ENCODE assay signal across 8 mouse cellular contexts in genomic region chr12:28700561-28701025, GRCm38 (mm10). TPM values are rescaled to one million over a fixed set of nuclear protein-coding genes. Genes with fewer than 3 reads are reported as not detected.
DNase-seq lines count a peak whose midpoint lies in the region; ATAC-seq lines count a peak whose summit lies in the region.

No protein-coding gene starts in this region.

- H3K27me3 ChIP-seq in embryonic facial prominence, embryonic 14.5 days (replicated peaks; ENCODE audit: control insufficient read depth, insufficient read depth, low read length) = no peaks in the 10 kb centered on the region
- H3K27me3 ChIP-seq in heart, embryonic 13.5 days (replicated peaks) = 0 out of 2 replicates have a peak, but pooled peaks cover 2% of the 10 kb centered on the region
- no peaks in the 10 kb centered on the region for H3K27me3 ChIP-seq in midbrain, embryonic 16.5 days (ENCODE audit: control insufficient read depth, insufficient read depth, low read depth, low read length)

- no peaks in the 10 kb centered on the region for H3K4me1 ChIP-seq in embryonic facial prominence, embryonic 14.5 days (ENCODE audit: control insufficient read depth, insufficient read depth, low read length)
- H3K4me1 ChIP-seq in heart, embryonic 13.5 days = peaks cover 15% of the 10 kb centered on the region
- H3K4me1 ChIP-seq in midbrain, embryonic 16.5 days (ENCODE audit: control insufficient read depth, insufficient read depth, low read length) = peaks cover 25% of the 10 kb centered on the region

- peak; percentile 87 for DNase-seq in 416B (ENCODE audit: low read depth)
- peak; percentile 86 for DNase-seq in adrenal gland, adult 2 months
- no peak for DNase-seq in embryonic facial prominence, embryonic 14.5 days (ENCODE audit: low spot score)
- peak; percentile 70 to 84 for DNase-seq in kidney, postnatal 36 days
- DNase-seq in embryo, embryonic 10.5 days (ENCODE audit: low spot score) = no peak

- 76% methylated on average over 19 of the region's 19 CpGs for WGBS in embryonic facial prominence, embryonic 14.5 days
- 38% methylated on average over 19 of the region's 19 CpGs for WGBS in heart, embryonic 13.5 days
- 60% methylated on average over 19 of the region's 19 CpGs for WGBS in midbrain, embryonic 16.5 days

- H3K9ac ChIP-seq in embryonic facial prominence, embryonic 14.5 days (ENCODE audit: low read depth, low read length) = no peak overlapping the region
- peak overlapping the region; percentile 26; the same call in 1 of the 2 replicates for H3K9ac ChIP-seq in heart, embryonic 13.5 days
- peak overlapping the region; percentile 54 for H3K9ac ChIP-seq in midbrain, embryonic 16.5 days (ENCODE audit: low read depth, low read length)

- H3K36me3 ChIP-seq in embryonic facial prominence, embryonic 14.5 days (ENCODE audit: control insufficient read depth, insufficient read depth, low read length) = peaks cover 19% of the 10 kb centered on the region; the same call in 1 of the 2 replicates
- peaks cover 29% of the 10 kb centered on the region for H3K36me3 ChIP-seq in heart, embryonic 13.5 days
- H3K36me3 ChIP-seq in midbrain, embryonic 16.5 days (ENCODE audit: control insufficient read depth, insufficient read depth, low read length) = no peaks in the 10 kb centered on the region

- peak overlapping the region; percentile 57; the same call in 1 of the 2 replicates for H3K27ac ChIP-seq in embryonic facial prominence, embryonic 14.5 days (replicated peaks; ENCODE audit: low read depth, low read length)
- H3K27ac ChIP-seq in heart, embryonic 13.5 days (replicated peaks) = peak overlapping the region; percentile 77
- H3K27ac ChIP-seq in midbrain, embryonic 16.5 days (ENCODE audit: low read length) = peak overlapping the region; percentile 92

- no peak overlapping the region for H3K4me3 ChIP-seq in embryonic facial prominence, embryonic 14.5 days (ENCODE audit: low read depth, low read length)
- H3K4me3 ChIP-seq in heart, embryonic 13.5 days = no peak overlapping the region
- no peak overlapping the region for H3K4me3 ChIP-seq in midbrain, embryonic 16.5 days (ENCODE audit: low read depth, low read length)

- H3K9me3 ChIP-seq in embryonic facial prominence, embryonic 14.5 days (ENCODE audit: control insufficient read depth, low read length) = no peaks in the 10 kb centered on the region
- H3K9me3 ChIP-seq in heart, embryonic 13.5 days = no peaks in the 10 kb centered on the region
- H3K9me3 ChIP-seq in midbrain, embryonic 16.5 days (replicated peaks; ENCODE audit: control insufficient read depth, low read length, poor library complexity, severe bottlenecking) = no peaks in the 10 kb centered on the region

- no peak overlapping the region for H3K4me2 ChIP-seq in embryonic facial prominence, embryonic 14.5 days (ENCODE audit: low read depth, low read length)
- peak overlapping the region; percentile 24; the same call in 1 of the 2 replicates for H3K4me2 ChIP-seq in heart, embryonic 13.5 days
- no peak overlapping the region for H3K4me2 ChIP-seq in midbrain, embryonic 16.5 days (ENCODE audit: low read length)

- ATAC-seq in embryonic facial prominence, embryonic 14.5 days (ENCODE audit: low read depth) = 0 out of 2 replicates have a peak, but pooled peaks have one; percentile 8
- ATAC-seq in heart, embryonic 13.5 days (ENCODE audit: extremely low read depth, insufficient number of reproducible peaks, low FRiP score, low TSS enrichment) = peak; percentile 49; the same call in 1 of the 2 replicates
- ATAC-seq in midbrain, embryonic 16.5 days = peak; percentile 61
- no peak for ATAC-seq in granulocyte monocyte progenitor cell, adult 5-6 weeks (replicated peaks; ENCODE audit: poor library complexity, severe bottlenecking)

RNA-seq across cellular contexts. Expression of gene Adi1, which starts 25.6 kb away (rescaled TPM):
- total RNA-seq in adrenal gland, adult 2 months (2021) = 10 to 100 TPM; 80.5 to 83.4 TPM
- 10.6 and 12.3 TPM in 2 replicates for polyA plus RNA-seq in adrenal gland, adult 2 months (2012; rRNA removed)
- 57.5 and 60.8 TPM in 2 replicates for polyA plus RNA-seq in embryonic facial prominence, embryonic 14.5 days (2014; fragmentation: Nextera tagmentation; extraction: Ambion mirVana)
- 44.3 TPM in 2 replicates for polyA plus RNA-seq in heart, embryonic 13.5 days (2015; fragmentation: Nextera tagmentation; extraction: Ambion mirVana)
- 24.6 and 24.9 TPM in 2 replicates for polyA plus RNA-seq in midbrain, embryonic 16.5 days (2015; fragmentation: Nextera tagmentation; extraction: Ambion mirVana)
- 103 and 113 TPM in 2 replicates for total RNA-seq in granulocyte monocyte progenitor cell, adult 5-6 weeks (2014; fragmentation: Nextera tagmentation)
- total RNA-seq in granulocyte monocyte progenitor cell, adult 5-6 weeks (2017) = 34.1 and 43.9 TPM in 2 replicates

RNA-seq across cellular contexts. Expression of gene Trappc12, which starts 49.7 kb away (rescaled TPM):
- total RNA-seq in adrenal gland, adult 2 months (2021) = 10 to 100 TPM; 32.7 to 39.2 TPM
- 18.1 and 22.6 TPM in 2 replicates for polyA plus RNA-seq in adrenal gland, adult 2 months (2012; rRNA removed)
- polyA plus RNA-seq in embryonic facial prominence, embryonic 14.5 days (2014; fragmentation: Nextera tagmentation; extraction: Ambion mirVana) = 32.9 and 38.0 TPM in 2 replicates
- 29.5 and 30.5 TPM in 2 replicates for polyA plus RNA-seq in heart, embryonic 13.5 days (2015; fragmentation: Nextera tagmentation; extraction: Ambion mirVana)
- 43.1 and 43.6 TPM in 2 replicates for polyA plus RNA-seq in midbrain, embryonic 16.5 days (2015; fragmentation: Nextera tagmentation; extraction: Ambion mirVana)
- total RNA-seq in granulocyte monocyte progenitor cell, adult 5-6 weeks (2014; fragmentation: Nextera tagmentation) = 40.9 and 41.2 TPM in 2 replicates
- 40.5 and 46.5 TPM in 2 replicates for total RNA-seq in granulocyte monocyte progenitor cell, adult 5-6 weeks (2017)

RNA-seq across cellular contexts. Expression of gene Eipr1, which starts 51.0 kb away (rescaled TPM):
- total RNA-seq in adrenal gland, adult 2 months (2021) = 10 to 100 TPM; 21.8 to 23.5 TPM
- 23.1 TPM in 2 replicates for polyA plus RNA-seq in adrenal gland, adult 2 months (2012; rRNA removed)
- polyA plus RNA-seq in embryonic facial prominence, embryonic 14.5 days (2014; fragmentation: Nextera tagmentation; extraction: Ambion mirVana) = 28.2 and 29.0 TPM in 2 replicates
- polyA plus RNA-seq in heart, embryonic 13.5 days (2015; fragmentation: Nextera tagmentation; extraction: Ambion mirVana) = 20.5 and 24.8 TPM in 2 replicates
- polyA plus RNA-seq in midbrain, embryonic 16.5 days (2015; fragmentation: Nextera tagmentation; extraction: Ambion mirVana) = 69.7 and 70.7 TPM in 2 replicates
- total RNA-seq in granulocyte monocyte progenitor cell, adult 5-6 weeks (2014; fragmentation: Nextera tagmentation) = 23.6 and 31.2 TPM in 2 replicates
- total RNA-seq in granulocyte monocyte progenitor cell, adult 5-6 weeks (2017) = 24.4 and 25.5 TPM in 2 replicates

RNA-seq across cellular contexts. Expression of gene Rnaseh1, which starts 51.2 kb away (rescaled TPM):
- 10 to 100 TPM in 1 of 2 experiments, 1 to 10 TPM in 1; 9.5 to 14.7 TPM for total RNA-seq in adrenal gland, adult 2 months (2021)
- 4.0 and 5.1 TPM in 2 replicates for polyA plus RNA-seq in adrenal gland, adult 2 months (2012; rRNA removed)
- polyA plus RNA-seq in embryonic facial prominence, embryonic 14.5 days (2014; fragmentation: Nextera tagmentation; extraction: Ambion mirVana) = 24.0 and 24.2 TPM in 2 replicates
- 19.0 and 19.6 TPM in 2 replicates for polyA plus RNA-seq in heart, embryonic 13.5 days (2015; fragmentation: Nextera tagmentation; extraction: Ambion mirVana)
- polyA plus RNA-seq in midbrain, embryonic 16.5 days (2015; fragmentation: Nextera tagmentation; extraction: Ambion mirVana) = 22.4 and 25.8 TPM in 2 replicates
- total RNA-seq in granulocyte monocyte progenitor cell, adult 5-6 weeks (2014; fragmentation: Nextera tagmentation) = 31.3 and 37.1 TPM in 2 replicates
- 26.2 and 33.5 TPM in 2 replicates for total RNA-seq in granulocyte monocyte progenitor cell, adult 5-6 weeks (2017)

Comparison
In these comparisons a context has a peak if more than half of its experiments do, and no peak if none do; other contexts are left out.
1. DNase-seq: peak in 416B (single experiment), adrenal gland, adult 2 months (single experiment) and kidney, postnatal 36 days (2 of 2); none in embryonic facial prominence, embryonic 14.5 days (single experiment) and embryo, embryonic 10.5 days (single experiment).
2. Peak in every context shown above with its lines, with median percentiles within 50 percentile points of each other: H3K27ac ChIP-seq.